Mouse (Mus musculus) heart, postnatal 0 days (tissue): ENCODE results near the gene Taf9b.

Experiments used
- CTCF ChIP-seq: IDR thresholded peaks from 2 replicates; pipeline ENCODE4 v1.5.1; 2016; ENCODE audit warnings: antibody characterized with exemption, control low read depth, low read depth
- EP300 ChIP-seq: IDR thresholded peaks from 2 replicates; pipeline ENCODE4 v1.6.1; 2016; ENCODE audit warnings: antibody characterized with exemption, low read depth

GRCm38 (mm10) chrX:106165089-106165488 is 55.9 kb downstream of the Taf9b start:
- TF ChIP-seq CTCF, result 0 out of 2 replicates have a peak, but pooled peaks have one; percentile 5
- no peak for TF ChIP-seq EP300
